Comparison of ENCODE assay signal across 31 mouse cellular contexts in genomic region chr1:172122671-172123070, GRCm38 (mm10).
"Had no signal": no experiment of that assay in that cellular context is flagged by ENCODE, and none has a peak within 500 bp of the region (broad histone marks: within the 10 kb centered on the region; RNA-seq: fewer than 3 reads in every experiment).

No protein-coding gene starts in this region.

- DNase-seq: left cerebral cortex, postnatal 4 days; liver; liver, embryonic 13.5 days; lung, adult 18-20 months; lung, adult 2 months; lung, embryonic 14.5 days; lung, postnatal 10 days; lung, postnatal 14 days; lung, postnatal 36 days; lung, postnatal 4 days; midbrain, embryonic 14.5 days had no signal

- ATAC-seq: liver, embryonic 12.5 days; lung, postnatal 0 days; midbrain, embryonic 13.5 days; midbrain, embryonic 15.5 days; midbrain, embryonic 16.5 days had no signal

- H3K27ac ChIP-seq: left cerebral cortex, adult 2 months; limb, embryonic 10.5 days; limb, embryonic 12.5 days; limb, embryonic 13.5 days; limb, embryonic 15.5 days; liver, embryonic 12.5 days; liver, embryonic 13.5 days; liver, embryonic 14.5 days; liver, embryonic 15.5 days; lung, embryonic 15.5 days; macrophage; midbrain, embryonic 10.5 days; midbrain, embryonic 12.5 days; midbrain, embryonic 13.5 days; midbrain, embryonic 15.5 days; neural tube, embryonic 12.5 days had no signal

- H3K27me3 ChIP-seq: limb, embryonic 12.5 days; limb, embryonic 13.5 days; limb, embryonic 15.5 days; liver, embryonic 12.5 days; liver, embryonic 13.5 days; liver, embryonic 15.5 days; lung, embryonic 15.5 days; megakaryocyte, embryonic 14.5 days; midbrain, embryonic 12.5 days; midbrain, embryonic 13.5 days; midbrain, embryonic 15.5 days; neural tube, embryonic 12.5 days had no signal

- H3K9me3 ChIP-seq: limb, embryonic 10.5 days; limb, embryonic 12.5 days; limb, embryonic 13.5 days; limb, embryonic 15.5 days; liver, embryonic 12.5 days; liver, embryonic 13.5 days; liver, embryonic 15.5 days; lung, embryonic 15.5 days; megakaryocyte, embryonic 14.5 days; midbrain, embryonic 10.5 days; midbrain, embryonic 12.5 days; midbrain, embryonic 13.5 days; midbrain, embryonic 15.5 days; neural tube, embryonic 12.5 days had no signal

- H3K4me2 ChIP-seq: limb, embryonic 12.5 days; limb, embryonic 13.5 days; limb, embryonic 15.5 days; liver, embryonic 11.5 days; liver, embryonic 12.5 days; liver, embryonic 13.5 days; liver, embryonic 15.5 days; lung, embryonic 14.5 days; lung, embryonic 15.5 days; midbrain, embryonic 11.5 days; midbrain, embryonic 12.5 days; midbrain, embryonic 13.5 days; midbrain, embryonic 15.5 days; neural tube, embryonic 12.5 days had no signal

- H3K4me3 ChIP-seq: left cerebral cortex, adult 2 months; limb, embryonic 10.5 days; limb, embryonic 12.5 days; limb, embryonic 13.5 days; limb, embryonic 15.5 days; liver, embryonic 12.5 days; liver, embryonic 13.5 days; liver, embryonic 15.5 days; lung, embryonic 15.5 days; megakaryocyte, embryonic 14.5 days; midbrain, embryonic 10.5 days; midbrain, embryonic 12.5 days; midbrain, embryonic 13.5 days; midbrain, embryonic 15.5 days; neural tube, embryonic 12.5 days had no signal

- H3K9ac ChIP-seq: limb, embryonic 12.5 days; limb, embryonic 13.5 days; limb, embryonic 15.5 days; liver, embryonic 12.5 days; liver, embryonic 13.5 days; liver, embryonic 14.5 days; liver, embryonic 15.5 days; lung, embryonic 14.5 days; lung, embryonic 15.5 days; midbrain, embryonic 12.5 days; midbrain, embryonic 13.5 days; midbrain, embryonic 15.5 days; neural tube, embryonic 12.5 days had no signal
